Mouse (Mus musculus) brain, embryonic 14.5 days (tissue): Measurements from ENCODE around the gene Hist2h2bb.
"Not testable (repeated sequence)": the region's sequence is repeated elsewhere in the genome, so short reads cannot be mapped to it uniquely, and the experiment has no call there.

Source experiments
- CTCF ChIP-seq: fragments of 200-500 bp; IDR thresholded peaks from 2 replicates; pipeline ENCODE4 v1.5.1; 2012; ENCODE audit warnings: inconsistent platforms, mild to moderate bottlenecking, moderate library complexity, borderline replicate concordance; ENCODE audit not compliant: insufficient read depth, insufficient read length; ENCODE audit errors: extremely low read depth
- POLR2A ChIP-seq: fragments of 200-500 bp; IDR thresholded peaks from 2 replicates; pipeline ENCODE4 v1.6.1; 2012; ENCODE audit warnings: mild to moderate bottlenecking, inconsistent platforms, borderline replicate concordance; ENCODE audit not compliant: poor library complexity, insufficient read depth, insufficient read length, severe bottlenecking; ENCODE audit errors: extremely low read depth

- not testable (repeated sequence) for TF ChIP-seq POLR2A, CTCF
Measured at GRCm38 (mm10) chr3:96238954-96239793, 30.4 kb upstream of the Hist2h2bb start, which contains the start of gene Hist2h3c2.
